Mouse (Mus musculus) MEL (cell line): ENCODE measurements around the gene Atp5d.

Experiments
- CHD2 ChIP-seq: IDR thresholded peaks from 2 replicates; pipeline ENCODE4 v1.6.1; 2011; ENCODE audit warnings: low read length, improper control_type of control experiment
- CTCF ChIP-seq, 3 experiments: IDR thresholded peaks in 2 of 3; conservative IDR thresholded peaks in 1 of 3; 2 replicates each; pipeline ENCODE4 v1.5.1; 2011 to 2012; ENCODE audit warnings: low read length in 3 of 3, low read depth in 2 of 3, mild to moderate bottlenecking in 2 of 3, improper control_type of control experiment in 1 of 3, inconsistent platforms in 1 of 3, mixed read lengths in 1 of 3, moderate library complexity in 1 of 3; ENCODE audit not compliant: control insufficient read depth in 1 of 3, insufficient read depth in 1 of 3, poor library complexity in 1 of 3, severe bottlenecking in 1 of 3
- EP300 ChIP-seq, 2 experiments: IDR thresholded peaks; 2 replicates each; pipeline ENCODE4 v1.6.1; 2011; ENCODE audit warnings: improper control_type of control experiment in 2 of 2, low read length in 2 of 2, low read depth in 1 of 2, mild to moderate bottlenecking in 1 of 2
- ETS1 ChIP-seq: IDR thresholded peaks from 2 replicates; pipeline ENCODE4 v1.6.1; 2012; ENCODE audit warnings: low read depth, mild to moderate bottlenecking, inconsistent platforms, low read length, improper control_type of control experiment, moderate library complexity
- HCFC1 ChIP-seq: IDR thresholded peaks from 2 replicates; pipeline ENCODE4 v1.6.1; 2012; ENCODE audit warnings: low read depth, mild to moderate bottlenecking, inconsistent platforms, low read length, improper control_type of control experiment, moderate library complexity
- MAX ChIP-seq: IDR thresholded peaks from 2 replicates; pipeline ENCODE4 v1.6.1; 2011; ENCODE audit warnings: low read length, improper control_type of control experiment
- MYB ChIP-seq: IDR thresholded peaks from 2 replicates; pipeline ENCODE4 v1.6.1; 2011; ENCODE audit warnings: mild to moderate bottlenecking, low read depth, low read length, improper control_type of control experiment
- POLR2A ChIP-seq, 2 experiments: IDR thresholded peaks; 2 replicates each; pipeline ENCODE4 v1.6.1; 2011 to 2012; ENCODE audit warnings: low read length in 2 of 2, mild to moderate bottlenecking in 2 of 2, control low read depth in 1 of 2, improper control_type of control experiment in 1 of 2, low read depth in 1 of 2, moderate library complexity in 1 of 2; ENCODE audit not compliant: control insufficient read depth in 1 of 2, insufficient read depth in 1 of 2, poor library complexity in 1 of 2
- POLR2AphosphoS2 ChIP-seq: IDR thresholded peaks from 2 replicates; pipeline ENCODE4 v1.6.1; 2011; ENCODE audit warnings: low read length, improper control_type of control experiment
- POLR2AphosphoS5 ChIP-seq: IDR thresholded peaks from 2 replicates; pipeline ENCODE4 v1.6.1; 2012; ENCODE audit warnings: low read depth, borderline replicate concordance, mild to moderate bottlenecking, inconsistent platforms, low read length, moderate library complexity, mixed read lengths
- RAD21 ChIP-seq: IDR thresholded peaks from 2 replicates; pipeline ENCODE4 v1.6.1; 2011; ENCODE audit warnings: mild to moderate bottlenecking, low read depth, low read length, improper control_type of control experiment
- SIN3A ChIP-seq: IDR thresholded peaks from 2 replicates; pipeline ENCODE4 v1.6.1; 2012; ENCODE audit warnings: low read length, improper control_type of control experiment, inconsistent platforms
- TBP ChIP-seq: IDR thresholded peaks from 2 replicates; pipeline ENCODE4 v1.8.0; 2011; ENCODE audit warnings: low read depth, low read length, improper control_type of control experiment
- UBTF ChIP-seq: IDR thresholded peaks from 2 replicates; pipeline ENCODE4 v1.6.1; 2012; ENCODE audit warnings: low read depth, mild to moderate bottlenecking, inconsistent platforms, low read length, improper control_type of control experiment, moderate library complexity, borderline replicate concordance; ENCODE audit not compliant: insufficient read depth

DNA sequence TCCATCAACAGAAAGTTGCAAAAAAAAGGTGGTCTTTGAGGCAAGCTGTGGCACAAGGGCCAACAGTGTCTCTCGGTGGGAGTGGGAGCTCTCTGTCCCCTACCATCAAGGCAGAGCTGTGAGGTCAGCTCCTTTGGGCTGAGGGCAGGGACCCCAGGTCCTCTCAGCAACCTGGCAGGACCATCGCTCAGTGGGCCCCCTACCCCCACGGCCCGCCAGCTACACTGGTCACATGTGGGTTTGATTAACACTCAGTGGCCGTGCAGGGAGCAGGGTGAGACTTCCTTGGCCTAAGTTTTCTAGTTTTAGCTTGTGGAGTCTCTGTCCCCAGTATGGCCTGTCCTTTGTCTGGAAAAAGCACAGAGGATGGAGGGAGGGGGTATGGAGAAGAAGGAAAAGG, 42.4 kb downstream of the Atp5d start:
- TF ChIP-seq POLR2AphosphoS5 (no peak), HCFC1 (no peak), CTCF (IDR thresholded peaks at IDR 0.05 in 2 of 3, conservative IDR thresholded peaks at IDR 0.05 in 1 of 3; ENCODE audit: control insufficient read depth in 1 of 3, insufficient read depth in 1 of 3, low read depth in 2 of 3, low read length in 3 of 3, poor library complexity in 1 of 3, severe bottlenecking in 1 of 3) (no peak), SIN3A (no peak), EP300 (IDR thresholded peaks at IDR 0.05; ENCODE audit: low read depth in 1 of 2, low read length in 2 of 2) (no peak), POLR2AphosphoS2 (no peak), POLR2A (IDR thresholded peaks at IDR 0.05; ENCODE audit: control insufficient read depth in 1 of 2, insufficient read depth in 1 of 2, low read depth in 1 of 2, low read length in 2 of 2, poor library complexity in 1 of 2) (no peak), MYB (no peak), RAD21 (no peak), CHD2 (no peak), UBTF (no peak), TBP (no peak), ETS1 (no peak), MAX (no peak)
